Mouse (Mus musculus) hindbrain, postnatal 0 days (tissue): ENCODE results near the gene Ccdc93. TPM values are rescaled to one million over a fixed set of nuclear protein-coding genes. Genes with fewer than 3 reads are reported as not detected.
A peak's percentile ranks its signal among the peaks of the same experiment; 100 is the strongest.

Experiments used
- ATAC-seq: fragments of 200-750 bp; cut with Nextera tagmentation; 2 replicates; pipeline ENCODE4 v1.8.0; 2017; ENCODE audit warnings: mild to moderate bottlenecking, moderate TSS enrichment, moderate library complexity
- DNase-seq: peaks from one replicate; pipeline ENCODE4 v3.0.0-alpha.2; 2015; ENCODE audit warnings: low spot score
- H3K27ac ChIP-seq: fragments of 300-500 bp; sonication (generic); 2 replicates; pipeline ENCODE4 v1.5.1; 2014; ENCODE audit warnings: mild to moderate bottlenecking
- H3K27me3 ChIP-seq: fragments of 300-500 bp; sonication (generic); 2 replicates; pipeline ENCODE4 v1.6.1; 2014; ENCODE audit warnings: low read length, mixed read lengths; ENCODE audit not compliant: insufficient read depth
- H3K36me3 ChIP-seq: fragments of 300-500 bp; sonication (generic); 2 replicates; pipeline ENCODE4 v1.6.1; 2014; ENCODE audit warnings: low read length, mixed read lengths; ENCODE audit not compliant: insufficient read depth
- H3K4me1 ChIP-seq: fragments of 300-500 bp; sonication (generic); 2 replicates; pipeline ENCODE4 v1.6.1; 2014; ENCODE audit warnings: antibody characterized with exemption, low read length, mixed read lengths; ENCODE audit not compliant: insufficient read depth
- H3K4me2 ChIP-seq: fragments of 300-500 bp; sonication (generic); 2 replicates; pipeline ENCODE4 v1.6.1; 2014; ENCODE audit warnings: low read depth, mild to moderate bottlenecking, low read length, moderate library complexity, mixed read lengths
- H3K4me3 ChIP-seq: fragments of 300-500 bp; sonication (generic); 2 replicates; pipeline ENCODE4 v1.5.1; 2014; ENCODE audit warnings: low read length
- H3K9ac ChIP-seq: fragments of 300-500 bp; sonication (generic); replicated peaks from 2 replicates; pipeline ENCODE4 v1.6.1; 2014; ENCODE audit warnings: mild to moderate bottlenecking, low read length, moderate library complexity, mixed read lengths
- H3K9me3 ChIP-seq: fragments of 300-500 bp; sonication (generic); 2 replicates; pipeline ENCODE4 v1.6.1; 2016; ENCODE audit warnings: low read length, mixed read lengths
- CTCF ChIP-seq: IDR thresholded peaks from 2 replicates; pipeline ENCODE4 v1.5.1; 2016; ENCODE audit warnings: antibody characterized with exemption, control low read depth, low read depth
- WGBS: fragments of 180-500 bp; shearing (Covaris S2); extraction: QIAGEN DNeasy Blood & Tissue Kit; methylation state at CpG from one replicate; pipeline ENCODE4 v1.1.7; 2014; 5-methylcytosine and 5-hydroxymethylcytosine counted together
- polyA plus RNA-seq: library from polyadenylated mRNA; unstranded; fragments of >200 nt; fragmentation: Nextera tagmentation; extraction: Ambion mirVana; gene quantifications from 2 replicates; pipeline ENCODE4 v1.2.1, GENCODE M21; 2015
- total RNA-seq: library from RNA; depleted of rRNA; stranded (reverse); fragments of >200 nt; gene quantifications from 2 replicates; pipeline ENCODE4 v1.2.3, GENCODE M21; 2014

The Ccdc93 gene
- total and polyA plus RNA-seq, 2 experiments from 2014 or later = 7.4 to 15.4 TPM

GRCm38 (mm10) chr1:121444147-121444546 lies 13.3 kb downstream of the Ccdc93 start:
- Histone ChIP-seq H3K4me3 (no peak overlapping the region), H3K27ac (no peak overlapping the region), H3K27me3 (no peaks in the 10 kb centered on the region), H3K9me3 (no peaks in the 10 kb centered on the region), H3K36me3 (peaks cover 34% of the 10 kb centered on the region), H3K4me2 (no peak overlapping the region), H3K9ac (no peak overlapping the region), H3K4me1 (no peaks in the 10 kb centered on the region)
- 95% methylated on average over 6 of the region's 6 CpGs for WGBS
- no peak for TF ChIP-seq CTCF
- no peak for ATAC-seq
- DNase-seq = no peak

GRCm38 (mm10) chr1:121447216-121447615 lies 16.4 kb downstream of the Ccdc93 start:
- Histone ChIP-seq H3K27me3 (no peaks in the 10 kb centered on the region), H3K9me3 (no peaks in the 10 kb centered on the region), H3K27ac (no peak overlapping the region), H3K36me3 (peaks cover 31% of the 10 kb centered on the region), H3K4me2 (no peak overlapping the region), H3K9ac (no peak overlapping the region), H3K4me1 (no peaks in the 10 kb centered on the region), H3K4me3 (no peak overlapping the region)
- WGBS = 96% methylated on average over 10 of the region's 10 CpGs
- TF ChIP-seq CTCF = no peak
- no peak for DNase-seq
- ATAC-seq = no peak

GRCm38 (mm10) chr1:121448166-121448565 lies 17.3 kb downstream of the Ccdc93 start:
- ATAC-seq (no peak), DNase-seq (no peak)
- H3K9ac ChIP-seq = no peak overlapping the region
- H3K27me3 ChIP-seq = no peaks in the 10 kb centered on the region
- no peaks in the 10 kb centered on the region for H3K9me3 ChIP-seq
- H3K4me2 ChIP-seq = no peak overlapping the region
- no peak overlapping the region for H3K4me3 ChIP-seq
- peaks cover 31% of the 10 kb centered on the region for H3K36me3 ChIP-seq
- H3K4me1 ChIP-seq = no peaks in the 10 kb centered on the region
- H3K27ac ChIP-seq = no peak overlapping the region
- WGBS = 85% methylated on average over 19 of the region's 19 CpGs
- TF ChIP-seq CTCF = no peak

- no peak overlapping the region for H3K4me3 ChIP-seq
- DNase-seq = peak; percentile 3
- H3K9me3 ChIP-seq = no peaks in the 10 kb centered on the region
- ATAC-seq = no peak
- no peaks in the 10 kb centered on the region for H3K4me1 ChIP-seq
- H3K9ac ChIP-seq = no peak overlapping the region
- no peak overlapping the region for H3K4me2 ChIP-seq
- TF ChIP-seq CTCF = no peak
- 55% methylated on average over 7 of the region's 7 CpGs for WGBS
- H3K27me3 ChIP-seq = no peaks in the 10 kb centered on the region
- H3K36me3 ChIP-seq = peaks cover 22% of the 10 kb centered on the region; the same call in 1 of the 2 replicates
- no peak overlapping the region for H3K27ac ChIP-seq
These were observed 20.2 kb downstream of the Ccdc93 start for GRCm38 (mm10) chr1:121451009-121451408.

- DNase-seq = peak; percentile 7
- no peaks in the 10 kb centered on the region for H3K27me3 ChIP-seq
- no peak overlapping the region for H3K9ac ChIP-seq
- WGBS = 54% methylated on average over 6 of the region's 6 CpGs
- H3K9me3 ChIP-seq = no peaks in the 10 kb centered on the region
- no peaks in the 10 kb centered on the region for H3K4me1 ChIP-seq
- H3K36me3 ChIP-seq = peaks cover 18% of the 10 kb centered on the region; the same call in 1 of the 2 replicates
- no peak overlapping the region for H3K27ac ChIP-seq
- H3K4me2 ChIP-seq = no peak overlapping the region
- no peak for TF ChIP-seq CTCF
- H3K4me3 ChIP-seq = no peak overlapping the region
- ATAC-seq = peak; percentile 50
These were observed 21.6 kb downstream of the Ccdc93 start for GRCm38 (mm10) chr1:121452498-121452897.

GRCm38 (mm10) chr1:121453053-121453452 lies 22.2 kb downstream of the Ccdc93 start:
- WGBS = 79% methylated on average over 4 of the region's 4 CpGs

GRCm38 (mm10) chr1:121454951-121455350 lies 24.1 kb downstream of the Ccdc93 start:
- Histone ChIP-seq H3K27ac (no peak overlapping the region), H3K4me3 (no peak overlapping the region), H3K36me3 (peaks cover 6% of the 10 kb centered on the region; the same call in 1 of the 2 replicates), H3K9ac (no peak overlapping the region), H3K9me3 (no peaks in the 10 kb centered on the region), H3K27me3 (no peaks in the 10 kb centered on the region), H3K4me1 (no peaks in the 10 kb centered on the region), H3K4me2 (no peak overlapping the region)
- DNase-seq (no peak), ATAC-seq (no peak)
- no peak for TF ChIP-seq CTCF
- 79% methylated on average over 6 of the region's 6 CpGs for WGBS

More at GRCm38 (mm10) chr1:121453053-121453452, 22.2 kb downstream of the Ccdc93 start:
- Histone ChIP-seq H3K36me3 (peaks cover 18% of the 10 kb centered on the region; the same call in 1 of the 2 replicates), H3K27ac (no peak overlapping the region), H3K27me3 (no peaks in the 10 kb centered on the region), H3K9ac (no peak overlapping the region), H3K9me3 (no peaks in the 10 kb centered on the region), H3K4me3 (no peak overlapping the region), H3K4me2 (no peak overlapping the region), H3K4me1 (no peaks in the 10 kb centered on the region)
- TF ChIP-seq CTCF = no peak
- no peak for ATAC-seq
- DNase-seq = no peak
